Mouse (Mus musculus): ENCODE results near the gene Guca1a. TPM values are rescaled to one million over a fixed set of nuclear protein-coding genes. Genes with fewer than 3 reads are reported as not detected.

Guca1a gene
- 1.2 and 2.1 TPM in 2 replicates for polyA plus RNA-seq (2015; fragmentation: Nextera tagmentation; extraction: Ambion mirVana)

DNA sequence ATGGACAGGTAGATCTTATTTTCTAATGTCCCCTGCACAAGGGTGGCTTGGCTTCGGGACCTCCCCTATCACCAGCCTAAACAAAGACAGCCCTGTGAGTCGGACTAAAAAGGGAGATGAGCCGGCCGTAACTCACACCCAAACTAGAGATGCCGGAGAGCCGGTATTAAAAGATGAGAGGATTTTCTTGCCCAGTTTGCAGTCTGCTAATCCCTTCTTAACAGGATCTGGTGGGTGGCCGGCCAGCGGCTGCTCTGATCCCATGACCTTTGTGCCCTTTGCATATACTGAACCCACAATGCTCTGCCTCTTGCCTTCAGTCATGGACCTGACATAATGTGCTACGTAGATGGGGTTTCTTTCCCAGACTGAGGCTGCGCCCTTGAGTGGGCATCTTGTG, at the start of gene Guca1a:
TSS of gene Guca1a (minus strand) at position 134 of the 400 bp plus-strand sequence.
- WGBS: 59% methylated on average over 10 of the region's 10 CpGs
- peaks cover 8% of the 10 kb centered on the region; the same call in 1 of the 2 replicates for H3K27me3 ChIP-seq (ENCODE audit: control insufficient read depth, insufficient read depth, low read length)
- no peak for ATAC-seq (replicated peaks; ENCODE audit: extremely low read depth, insufficient read depth, low FRiP score)
- H3K4me1 ChIP-seq (ENCODE audit: control insufficient read depth, insufficient read depth, low read length): no peaks in the 10 kb centered on the region
- no peaks in the 10 kb centered on the region for H3K9me3 ChIP-seq (replicated peaks; ENCODE audit: control insufficient read depth, low read length)
- no peak within 1 kb of the TSS for H3K4me3 ChIP-seq (ENCODE audit: low read length)
- H3K27ac ChIP-seq (ENCODE audit: low read length): no peak within 1 kb of the TSS
- no peak within 1 kb of the TSS for H3K4me2 ChIP-seq (ENCODE audit: low read depth, low read length)
- H3K36me3 ChIP-seq (ENCODE audit: control insufficient read depth, insufficient read depth): no peaks in the 10 kb centered on the region
- no peak within 1 kb of the TSS for H3K9ac ChIP-seq (ENCODE audit: low read length)

DNA sequence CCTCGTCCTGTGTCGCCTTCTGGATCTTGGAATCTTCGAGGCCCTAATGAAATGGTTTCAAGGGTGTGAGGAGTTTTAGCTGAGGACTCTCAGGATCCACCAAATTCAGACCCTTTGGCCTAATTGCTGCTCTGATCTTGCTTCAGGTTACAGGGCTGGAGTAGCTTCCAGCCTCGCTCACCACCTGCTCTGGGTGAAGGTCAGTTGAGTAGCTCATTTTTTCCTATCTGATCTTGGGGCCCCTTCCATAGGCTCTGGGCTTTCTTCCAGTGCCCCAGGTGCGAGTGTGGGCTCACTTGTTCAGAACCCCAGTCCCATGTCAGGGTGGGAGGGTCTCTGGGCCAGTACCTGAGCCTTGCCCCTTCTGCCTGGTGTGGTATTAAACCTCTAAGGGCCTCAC, 49.0 kb upstream of the Guca1a start:
- Histone ChIP-seq H3K4me2 (ENCODE audit: low read depth, low read length) (no peak overlapping the region), H3K36me3 (ENCODE audit: control insufficient read depth, insufficient read depth) (no peaks in the 10 kb centered on the region), H3K9ac (ENCODE audit: low read length) (no peak overlapping the region; the same call in none of the 2 replicates), H3K27ac (ENCODE audit: low read length) (peak overlapping the region; percentile 87), H3K4me1 (ENCODE audit: control insufficient read depth, insufficient read depth, low read length) (peaks cover 65% of the 10 kb centered on the region), H3K9me3 (replicated peaks; ENCODE audit: control insufficient read depth, low read length) (no peaks in the 10 kb centered on the region), H3K27me3 (ENCODE audit: control insufficient read depth, insufficient read depth, low read length) (no peaks in the 10 kb centered on the region), H3K4me3 (ENCODE audit: low read length) (no peak overlapping the region)
- 65% methylated on average over 5 of the region's 5 CpGs for WGBS
- no peak for ATAC-seq (replicated peaks; ENCODE audit: extremely low read depth, insufficient read depth, low FRiP score)

DNA sequence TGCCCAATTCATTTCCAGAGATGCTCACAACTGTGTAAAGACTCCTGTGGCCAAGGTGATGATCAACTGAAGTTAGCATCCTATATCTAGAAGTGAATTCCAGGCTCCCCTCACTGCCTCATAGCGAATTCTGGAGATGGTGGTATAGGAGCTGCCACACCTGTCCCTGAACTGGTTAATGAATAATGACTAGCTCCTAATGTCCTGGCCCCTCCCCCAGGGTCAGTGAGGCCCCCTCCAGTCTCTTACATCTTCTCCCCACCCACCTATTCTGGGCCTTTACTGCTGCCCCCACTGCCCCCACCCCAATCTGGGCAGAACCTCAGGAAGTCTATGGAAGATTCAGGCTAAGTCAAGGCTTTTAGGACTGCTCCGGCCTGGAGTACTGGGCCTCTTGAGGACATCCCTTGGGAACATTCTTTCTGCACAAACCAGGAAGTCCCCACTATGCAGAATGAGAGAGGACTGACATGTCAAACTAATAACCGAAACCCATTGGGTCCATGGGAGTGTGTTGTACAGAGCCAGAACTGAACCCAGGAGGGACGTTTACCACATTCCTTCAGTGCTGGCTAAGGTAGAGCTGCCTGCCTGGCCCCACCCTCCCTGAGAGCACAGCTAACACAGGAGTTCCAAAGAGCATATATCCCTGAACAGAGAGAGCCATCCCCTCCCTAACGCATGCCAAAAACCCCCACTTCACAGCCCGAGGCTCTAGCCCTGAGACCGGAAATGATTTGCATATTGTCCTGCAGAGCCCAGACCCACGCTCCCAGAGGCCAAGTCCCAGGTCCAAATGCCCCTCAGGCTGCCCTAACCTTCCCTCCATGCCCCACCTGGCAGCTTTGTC, 48.4 kb upstream of the Guca1a start:
- Histone ChIP-seq H3K4me1 (ENCODE audit: control insufficient read depth, insufficient read depth, low read length) (peaks cover 69% of the 10 kb centered on the region), H3K27me3 (ENCODE audit: control insufficient read depth, insufficient read depth, low read length) (no peaks in the 10 kb centered on the region), H3K27ac (ENCODE audit: low read length) (peak overlapping the region; percentile 87), H3K9ac (ENCODE audit: low read length) (peak overlapping the region; percentile 16; the same call in 1 of the 2 replicates), H3K36me3 (ENCODE audit: control insufficient read depth, insufficient read depth) (no peaks in the 10 kb centered on the region), H3K4me2 (ENCODE audit: low read depth, low read length) (no peak overlapping the region), H3K4me3 (ENCODE audit: low read length) (no peak overlapping the region), H3K9me3 (replicated peaks; ENCODE audit: control insufficient read depth, low read length) (no peaks in the 10 kb centered on the region)
- no peak for ATAC-seq (replicated peaks; ENCODE audit: extremely low read depth, insufficient read depth, low FRiP score)
- 25% methylated on average over 8 of the region's 8 CpGs for WGBS

DNA sequence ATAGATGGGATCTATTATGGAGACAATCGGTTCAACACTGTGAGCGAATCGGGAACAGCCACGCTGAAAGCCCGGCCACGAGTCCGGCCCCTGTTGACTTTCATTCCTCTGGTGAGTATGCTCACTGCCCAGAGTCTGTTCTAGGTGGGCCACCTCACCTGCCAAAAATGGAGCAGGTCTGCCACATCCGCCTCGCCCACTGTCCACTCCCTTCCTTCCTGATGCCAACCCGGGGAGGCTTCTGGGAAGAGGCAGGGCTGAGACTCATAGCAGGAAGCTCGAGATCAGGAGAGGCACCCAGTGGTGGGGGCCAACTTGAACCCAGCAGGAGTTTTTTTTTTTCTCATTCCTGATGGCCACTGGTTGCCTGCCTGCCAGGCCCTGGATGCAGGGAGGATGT, 46.2 kb upstream of the Guca1a start:
- peak overlapping the region; percentile 26; the same call in 1 of the 2 replicates for H3K9ac ChIP-seq (ENCODE audit: low read length)
- H3K9me3 ChIP-seq (replicated peaks; ENCODE audit: control insufficient read depth, low read length): no peaks in the 10 kb centered on the region
- no peak overlapping the region for H3K4me2 ChIP-seq (ENCODE audit: low read depth, low read length)
- H3K36me3 ChIP-seq (ENCODE audit: control insufficient read depth, insufficient read depth): no peaks in the 10 kb centered on the region
- H3K27ac ChIP-seq (ENCODE audit: low read length): peak overlapping the region; percentile 67
- peaks cover 62% of the 10 kb centered on the region for H3K4me1 ChIP-seq (ENCODE audit: control insufficient read depth, insufficient read depth, low read length)
- no peak overlapping the region for H3K4me3 ChIP-seq (ENCODE audit: low read length)
- H3K27me3 ChIP-seq (ENCODE audit: control insufficient read depth, insufficient read depth, low read length): no peaks in the 10 kb centered on the region
- no peak for ATAC-seq (replicated peaks; ENCODE audit: extremely low read depth, insufficient read depth, low FRiP score)
- 67% methylated on average over 11 of the region's 11 CpGs for WGBS

DNA sequence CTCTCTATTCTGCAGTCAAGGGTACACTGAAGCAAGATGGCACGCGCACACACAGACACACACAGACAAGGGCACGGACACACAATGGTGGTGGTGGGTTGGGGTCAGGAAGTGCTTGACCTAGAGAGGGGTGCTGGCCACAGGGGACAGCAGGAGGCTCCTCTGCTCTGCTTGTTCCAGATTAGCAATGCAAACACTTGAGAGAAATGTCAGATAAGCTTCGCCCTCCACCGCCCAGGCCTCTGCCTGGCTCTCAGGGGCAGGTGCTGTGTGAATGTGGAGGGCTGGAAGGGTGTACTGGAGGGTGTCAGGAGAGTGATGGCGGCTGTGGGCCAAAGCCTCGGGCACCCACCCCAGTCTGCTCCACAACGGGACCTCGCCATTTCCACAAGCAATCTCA, 45.6 kb upstream of the Guca1a start:
- peak overlapping the region; percentile 67 for H3K27ac ChIP-seq (ENCODE audit: low read length)
- peak overlapping the region; percentile 26 for H3K9ac ChIP-seq (ENCODE audit: low read length)
- peaks cover 63% of the 10 kb centered on the region for H3K4me1 ChIP-seq (ENCODE audit: control insufficient read depth, insufficient read depth, low read length)
- no peaks in the 10 kb centered on the region for H3K9me3 ChIP-seq (replicated peaks; ENCODE audit: control insufficient read depth, low read length)
- H3K27me3 ChIP-seq (ENCODE audit: control insufficient read depth, insufficient read depth, low read length): no peaks in the 10 kb centered on the region
- peak; percentile 45 for ATAC-seq (replicated peaks; ENCODE audit: extremely low read depth, insufficient read depth, low FRiP score)
- no peak overlapping the region for H3K4me2 ChIP-seq (ENCODE audit: low read depth, low read length)
- H3K4me3 ChIP-seq (ENCODE audit: low read length): no peak overlapping the region
- no peaks in the 10 kb centered on the region for H3K36me3 ChIP-seq (ENCODE audit: control insufficient read depth, insufficient read depth)
- WGBS: 30% methylated on average over 9 of the region's 9 CpGs

DNA sequence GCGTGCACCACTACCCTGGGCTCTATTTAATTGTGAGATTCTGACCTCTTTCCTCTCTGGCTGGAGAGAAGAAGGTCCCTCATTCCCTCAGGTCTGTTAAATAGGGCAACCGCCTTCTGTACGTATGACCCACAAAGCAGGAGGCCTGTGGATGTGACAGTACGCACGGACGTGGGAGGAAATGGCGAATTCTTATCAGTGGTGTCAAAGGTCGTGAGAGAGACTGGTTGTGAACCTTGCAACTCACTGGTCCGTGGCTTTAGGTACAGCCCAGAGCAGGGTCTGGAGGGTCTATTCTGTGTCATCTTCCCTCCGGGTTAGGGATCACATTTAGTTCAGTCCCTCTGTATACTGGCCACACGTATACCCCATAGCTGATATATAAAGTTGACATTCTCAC, 45.1 kb upstream of the Guca1a start:
- H3K27ac ChIP-seq (ENCODE audit: low read length): peak overlapping the region; percentile 67
- 58% methylated on average over 11 of the region's 11 CpGs for WGBS
- no peaks in the 10 kb centered on the region for H3K27me3 ChIP-seq (ENCODE audit: control insufficient read depth, insufficient read depth, low read length)
- peaks cover 60% of the 10 kb centered on the region for H3K4me1 ChIP-seq (ENCODE audit: control insufficient read depth, insufficient read depth, low read length)
- no peak for ATAC-seq (replicated peaks; ENCODE audit: extremely low read depth, insufficient read depth, low FRiP score)
- no peak overlapping the region for H3K9ac ChIP-seq (ENCODE audit: low read length)
- no peak overlapping the region for H3K4me3 ChIP-seq (ENCODE audit: low read length)
- H3K9me3 ChIP-seq (replicated peaks; ENCODE audit: control insufficient read depth, low read length): no peaks in the 10 kb centered on the region
- H3K36me3 ChIP-seq (ENCODE audit: control insufficient read depth, insufficient read depth): no peaks in the 10 kb centered on the region
- H3K4me2 ChIP-seq (ENCODE audit: low read depth, low read length): no peak overlapping the region

DNA sequence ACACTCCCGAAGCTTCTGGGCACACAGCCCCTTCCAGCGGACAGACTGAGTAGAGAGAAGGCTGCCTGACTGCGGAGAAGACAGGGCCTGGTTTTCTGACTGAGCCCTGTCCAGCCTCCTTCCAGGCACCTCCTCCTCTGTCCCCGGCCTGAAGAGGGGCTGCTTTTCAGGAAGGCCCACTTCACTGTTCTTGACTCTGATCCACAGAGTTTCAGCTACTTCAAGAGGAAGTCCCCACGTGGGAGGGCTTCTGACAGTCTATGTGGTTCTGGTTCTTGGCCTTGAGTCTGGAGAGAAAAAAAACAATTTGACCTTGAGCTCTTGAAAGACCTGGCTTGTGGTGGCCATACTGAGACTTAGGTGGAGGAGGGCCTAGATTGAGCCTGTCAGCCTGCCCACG, 43.7 kb upstream of the Guca1a start:
- Histone ChIP-seq H3K27ac (ENCODE audit: low read length) (peak overlapping the region; percentile 53), H3K4me2 (ENCODE audit: low read depth, low read length) (no peak overlapping the region), H3K4me3 (ENCODE audit: low read length) (no peak overlapping the region), H3K9ac (ENCODE audit: low read length) (peak overlapping the region; percentile 28; the same call in 1 of the 2 replicates), H3K4me1 (ENCODE audit: control insufficient read depth, insufficient read depth, low read length) (peaks cover 56% of the 10 kb centered on the region), H3K9me3 (replicated peaks; ENCODE audit: control insufficient read depth, low read length) (no peaks in the 10 kb centered on the region), H3K27me3 (ENCODE audit: control insufficient read depth, insufficient read depth, low read length) (no peaks in the 10 kb centered on the region), H3K36me3 (ENCODE audit: control insufficient read depth, insufficient read depth) (no peaks in the 10 kb centered on the region)
- 43% methylated on average over 6 of the region's 6 CpGs for WGBS
- ATAC-seq (replicated peaks; ENCODE audit: extremely low read depth, insufficient read depth, low FRiP score): no peak

DNA sequence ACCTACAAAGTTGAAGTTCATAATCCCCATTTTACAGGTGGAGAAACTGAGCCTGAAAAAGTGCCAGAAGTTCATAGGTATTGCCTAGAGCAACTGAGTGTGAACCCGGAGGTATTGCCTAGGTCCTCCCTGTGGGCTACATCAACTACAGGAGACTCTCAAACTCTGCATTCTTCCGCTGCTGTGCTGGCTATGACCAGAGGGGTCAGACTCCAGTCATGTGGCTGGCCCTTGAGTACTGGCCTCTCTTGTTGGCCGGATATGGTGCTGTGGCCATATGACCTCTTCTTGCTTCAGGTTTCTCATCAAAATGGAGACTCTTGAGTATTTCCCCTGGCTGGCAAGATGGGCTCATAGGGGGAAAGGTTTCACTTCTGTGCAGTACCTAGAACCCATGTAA, 41.9 kb upstream of the Guca1a start:
- Histone ChIP-seq H3K36me3 (ENCODE audit: control insufficient read depth, insufficient read depth) (no peaks in the 10 kb centered on the region), H3K9me3 (replicated peaks; ENCODE audit: control insufficient read depth, low read length) (no peaks in the 10 kb centered on the region), H3K27me3 (ENCODE audit: control insufficient read depth, insufficient read depth, low read length) (no peaks in the 10 kb centered on the region), H3K4me1 (ENCODE audit: control insufficient read depth, insufficient read depth, low read length) (peaks cover 46% of the 10 kb centered on the region), H3K4me3 (ENCODE audit: low read length) (no peak overlapping the region), H3K4me2 (ENCODE audit: low read depth, low read length) (no peak overlapping the region), H3K27ac (ENCODE audit: low read length) (no peak overlapping the region), H3K9ac (ENCODE audit: low read length) (no peak overlapping the region)
- ATAC-seq (replicated peaks; ENCODE audit: extremely low read depth, insufficient read depth, low FRiP score): no peak
- WGBS: 81% methylated on average over 3 of the region's 3 CpGs

DNA sequence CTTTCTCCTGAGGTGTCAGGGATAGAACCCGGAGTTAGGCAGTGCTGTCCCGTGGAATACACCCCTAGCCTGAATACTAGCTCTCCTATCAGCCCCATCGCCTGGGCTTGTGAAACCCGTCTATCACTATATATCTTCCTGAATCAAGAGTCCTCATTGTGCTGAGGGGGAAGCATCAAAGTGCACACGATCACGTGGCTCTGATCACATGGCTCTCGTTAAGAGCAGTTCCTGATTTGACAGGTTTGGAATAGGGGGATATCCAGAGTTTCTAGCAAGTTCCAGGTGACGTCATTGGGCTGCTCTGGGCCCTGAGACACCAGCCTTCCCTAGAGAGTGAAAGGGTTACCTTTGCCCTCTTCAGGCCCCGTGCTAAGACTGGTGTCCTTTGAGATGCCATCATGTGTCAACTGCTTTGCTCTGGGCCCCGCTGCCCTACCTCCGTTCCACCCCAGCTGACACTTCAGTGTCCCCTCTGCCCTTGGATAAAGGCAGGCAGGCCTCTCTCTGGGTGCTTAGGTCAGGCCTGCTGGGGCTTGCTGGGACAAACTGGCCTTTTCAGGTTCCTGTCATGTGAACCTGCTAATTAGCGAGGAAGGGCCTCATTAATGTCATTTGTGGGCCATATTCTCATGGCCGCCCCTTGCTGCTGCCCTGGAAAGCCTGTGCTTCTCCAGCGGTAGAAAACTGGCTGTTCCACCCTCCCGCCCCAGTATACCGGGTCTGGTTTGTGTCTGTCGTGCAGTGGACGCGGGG, 41.1 kb upstream of the Guca1a start:
- Histone ChIP-seq H3K4me1 (ENCODE audit: control insufficient read depth, insufficient read depth, low read length) (peaks cover 41% of the 10 kb centered on the region), H3K4me3 (ENCODE audit: low read length) (no peak overlapping the region), H3K36me3 (ENCODE audit: control insufficient read depth, insufficient read depth) (no peaks in the 10 kb centered on the region), H3K27ac (ENCODE audit: low read length) (peak overlapping the region; percentile 6; the same call in 1 of the 2 replicates), H3K4me2 (ENCODE audit: low read depth, low read length) (no peak overlapping the region), H3K9ac (ENCODE audit: low read length) (peak overlapping the region; percentile 8; the same call in 1 of the 2 replicates), H3K27me3 (ENCODE audit: control insufficient read depth, insufficient read depth, low read length) (no peaks in the 10 kb centered on the region), H3K9me3 (replicated peaks; ENCODE audit: control insufficient read depth, low read length) (no peaks in the 10 kb centered on the region)
- ATAC-seq (replicated peaks; ENCODE audit: extremely low read depth, insufficient read depth, low FRiP score): no peak
- 50% methylated on average over 19 of the region's 19 CpGs for WGBS

All from heart, embryonic 16.5 days (tissue).